Mouse (Mus musculus) lung, adult 2 months (tissue): Measurements from ENCODE around the gene Rras2. TPM values are rescaled to one million over a fixed set of nuclear protein-coding genes. Genes with fewer than 3 reads are reported as not detected.

ENCODE experiments used
- DNase-seq: peaks from one replicate; pipeline ENCODE4 v3.0.0; 2022
- H3K4me1 ChIP-seq: fragments of 200-500 bp; 2 replicates; pipeline ENCODE4 v1.6.1; 2011; ENCODE audit warnings: low read length; ENCODE audit not compliant: control insufficient read depth, insufficient read depth
- H3K4me3 ChIP-seq: fragments of 200-500 bp; replicated peaks from 2 replicates; pipeline ENCODE3; 2011; ENCODE audit warnings: low read depth, mild to moderate bottlenecking, control low read depth, low read length; ENCODE audit errors: extremely low read depth
- CTCF ChIP-seq: fragments of 200-500 bp; IDR thresholded peaks from 2 replicates; pipeline ENCODE4 v1.5.1; 2011; ENCODE audit warnings: mild to moderate bottlenecking, low read length, control low read depth; ENCODE audit not compliant: insufficient read depth
- POLR2A ChIP-seq: fragments of 200-500 bp; IDR thresholded peaks from 2 replicates; pipeline ENCODE4 v1.6.1; 2011; ENCODE audit warnings: low read depth, mild to moderate bottlenecking, control low read depth, low read length, borderline replicate concordance; ENCODE audit errors: extremely low read depth
- whole genome bisulfite sequencing: fragments of 180-500 bp; shearing (Covaris S2); methylation state at CpG from one replicate; pipeline ENCODE4 v1.1.7; 2018; 5-methylcytosine and 5-hydroxymethylcytosine counted together
- polyA plus RNA-seq: library from polyadenylated mRNA; depleted of rRNA; stranded (reverse); fragments of >200 nt; gene quantifications from 2 replicates; pipeline ENCODE4 v1.2.3, GENCODE M21; 2012

Gene Rras2
- polyA plus RNA-seq, 1 experiment = 24.4 TPM

- no peak for TF ChIP-seq CTCF
- no peak for TF ChIP-seq POLR2A
- 74% methylated on average over 21 of the region's 21 CpGs for WGBS
- Histone ChIP-seq H3K4me3 (no peak overlapping the region), H3K4me1 (peaks cover 10% of the 10 kb centered on the region; the same call in 1 of the 2 replicates)
- no peak for DNase-seq
These were observed 35.8 kb downstream of the Rras2 start for GRCm38 (mm10) chr7:114081633-114082420.

GRCm38 (mm10) chr7:114080250-114080649 lies 37.3 kb downstream of the Rras2 start:
- Histone ChIP-seq H3K4me1 (peaks cover 6% of the 10 kb centered on the region; the same call in 1 of the 2 replicates), H3K4me3 (no peak overlapping the region)
- DNase-seq = no peak
- WGBS = 95% methylated on average over 5 of the region's 5 CpGs
- TF ChIP-seq POLR2A (no peak), CTCF (no peak)

GRCm38 (mm10) chr7:114079343-114079742 lies 38.2 kb downstream of the Rras2 start:
- DNase-seq = no peak
- Histone ChIP-seq H3K4me1 (peaks cover 6% of the 10 kb centered on the region; the same call in 1 of the 2 replicates), H3K4me3 (no peak overlapping the region)
- TF ChIP-seq POLR2A (no peak), CTCF (no peak)
- WGBS = 92% methylated on average over 4 of the region's 4 CpGs

- WGBS = 92% methylated on average over 2 of the region's 2 CpGs
- peaks cover 13% of the 10 kb centered on the region for H3K4me1 ChIP-seq
- DNase-seq = no peak
- no peak overlapping the region for H3K4me3 ChIP-seq
- TF ChIP-seq CTCF = no peak
- TF ChIP-seq POLR2A = no peak
These were observed 43.0 kb downstream of the Rras2 start for GRCm38 (mm10) chr7:114074595-114074994.

GRCm38 (mm10) chr7:114074133-114074532 lies 43.4 kb downstream of the Rras2 start:
- TF ChIP-seq CTCF (no peak), POLR2A (no peak)
- 74% methylated on average over 7 of the region's 7 CpGs for WGBS
- Histone ChIP-seq H3K4me3 (no peak overlapping the region), H3K4me1 (peaks cover 12% of the 10 kb centered on the region)
- no peak for DNase-seq

- DNase-seq = no peak
- peaks cover 12% of the 10 kb centered on the region for H3K4me1 ChIP-seq
- 30% methylated on average over 13 of the region's 13 CpGs for WGBS
- no peak overlapping the region for H3K4me3 ChIP-seq
- no peak for TF ChIP-seq CTCF
- TF ChIP-seq POLR2A = no peak
These were observed 45.5 kb downstream of the Rras2 start for GRCm38 (mm10) chr7:114071851-114072616.

- WGBS = 75% methylated on average over 5 of the region's 5 CpGs
- Histone ChIP-seq H3K4me1 (peaks cover 16% of the 10 kb centered on the region), H3K4me3 (no peak overlapping the region)
- TF ChIP-seq POLR2A (no peak), CTCF (no peak)
- no peak for DNase-seq
These were observed 46.2 kb downstream of the Rras2 start for GRCm38 (mm10) chr7:114071395-114071794.

GRCm38 (mm10) chr7:114070458-114070840 lies 47.1 kb downstream of the Rras2 start:
- H3K4me1 ChIP-seq = peaks cover 22% of the 10 kb centered on the region
- H3K4me3 ChIP-seq = no peak overlapping the region
- DNase-seq = no peak
- WGBS = 62% methylated on average over 3 of the region's 3 CpGs
- TF ChIP-seq POLR2A = no peak
- TF ChIP-seq CTCF = no peak

GRCm38 (mm10) chr7:114069726-114070457 lies 47.7 kb downstream of the Rras2 start:
- no peak for TF ChIP-seq POLR2A
- TF ChIP-seq CTCF = no peak
- no peak for DNase-seq
- Histone ChIP-seq H3K4me1 (peaks cover 22% of the 10 kb centered on the region), H3K4me3 (no peak overlapping the region)
- 68% methylated on average over 11 of the region's 11 CpGs for WGBS

GRCm38 (mm10) chr7:114068956-114069533 lies 48.5 kb downstream of the Rras2 start:
- DNase-seq = no peak
- H3K4me1 ChIP-seq = peaks cover 22% of the 10 kb centered on the region
- 63% methylated on average over 11 of the region's 11 CpGs for WGBS
- no peak overlapping the region for H3K4me3 ChIP-seq
- TF ChIP-seq POLR2A (no peak), CTCF (no peak)
